Mouse (Mus musculus): ENCODE measurements around the gene Prkag2.

DNA sequence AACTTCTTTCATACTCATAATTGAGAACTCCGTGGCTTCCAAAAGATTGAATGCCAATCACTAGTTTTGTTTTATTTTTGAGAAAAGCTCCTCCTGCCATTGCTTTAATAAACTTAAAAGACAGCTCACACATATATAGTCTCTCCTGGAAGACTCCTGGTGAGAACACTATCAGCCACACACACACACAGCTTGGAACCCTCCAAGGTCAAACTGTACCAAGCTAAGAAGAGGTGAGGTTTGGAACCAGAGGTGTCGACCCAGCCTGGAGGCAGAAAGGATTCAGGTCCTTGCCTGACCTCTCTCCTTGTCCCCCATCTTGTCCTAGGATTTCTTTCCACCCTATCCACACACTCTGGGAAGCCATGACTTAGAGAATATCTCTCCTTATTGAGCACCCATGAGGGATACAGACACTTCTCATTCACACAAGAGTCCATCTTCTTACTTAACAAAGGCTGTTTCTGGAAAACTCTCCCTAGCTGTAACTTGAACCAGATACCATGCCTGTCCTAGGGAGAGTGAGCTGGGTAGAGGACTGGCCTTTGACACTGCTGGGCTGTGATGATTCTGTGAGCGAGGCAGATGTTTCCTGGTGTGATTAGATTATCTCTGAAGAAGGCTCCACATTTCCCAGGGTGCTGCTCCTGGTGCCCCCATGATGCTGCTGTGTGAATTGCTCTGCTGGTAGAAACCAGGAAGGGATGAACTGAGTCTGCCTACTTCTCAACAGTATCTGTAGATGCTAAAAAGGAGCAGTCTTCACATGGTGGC, 245.4 kb downstream of the Prkag2 start:
- TF ChIP-seq CTCF (conservative IDR thresholded peaks at IDR 0.05; ENCODE audit: low read length) (no peak), POU5F1 (IDR thresholded peaks at IDR 0.05; ENCODE audit: borderline replicate concordance, low read length) (no peak)

Measured in E14TG2a.4 (cell line).